Mouse (Mus musculus): Measurements from ENCODE around the gene Fancm. TPM values are rescaled to one million over a fixed set of nuclear protein-coding genes. Genes with fewer than 3 reads are reported as not detected.

Gene Fancm
- 7.8 TPM for polyA plus RNA-seq (2017; shearing (Covaris generic))

DNA sequence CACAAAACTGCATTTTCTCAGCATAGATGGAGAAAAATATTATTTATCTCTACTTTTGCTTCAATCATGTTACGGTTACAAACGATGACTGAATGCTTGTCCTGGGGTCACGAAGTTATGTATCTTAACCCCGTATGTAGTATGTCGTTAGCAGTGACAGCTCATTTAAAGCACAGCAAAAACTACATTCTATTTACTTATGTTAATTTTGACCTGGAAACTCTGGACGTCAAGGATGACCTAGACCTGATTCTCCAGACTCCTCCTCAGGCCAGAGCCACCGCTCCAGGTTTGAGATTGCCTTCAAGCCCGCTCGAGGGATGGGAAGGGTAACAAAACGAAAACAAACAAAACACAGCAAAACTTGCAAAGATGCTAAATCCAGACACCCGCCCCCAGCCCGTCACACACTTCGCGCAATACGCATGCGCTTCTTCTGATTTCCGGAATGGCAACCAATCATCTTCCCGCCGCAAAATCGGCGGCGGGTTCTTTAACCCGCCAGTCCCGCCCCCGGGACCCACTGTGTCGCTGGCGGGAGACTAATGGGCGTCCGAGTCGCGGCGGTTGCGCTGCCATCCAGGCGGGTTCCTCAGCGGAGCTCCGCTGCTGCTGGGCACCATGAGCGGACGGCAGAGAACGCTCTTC is at the start of gene Fancm:
Fancm (plus strand) TSS at position 519 of the 648 bp plus-strand sequence.

DNA sequence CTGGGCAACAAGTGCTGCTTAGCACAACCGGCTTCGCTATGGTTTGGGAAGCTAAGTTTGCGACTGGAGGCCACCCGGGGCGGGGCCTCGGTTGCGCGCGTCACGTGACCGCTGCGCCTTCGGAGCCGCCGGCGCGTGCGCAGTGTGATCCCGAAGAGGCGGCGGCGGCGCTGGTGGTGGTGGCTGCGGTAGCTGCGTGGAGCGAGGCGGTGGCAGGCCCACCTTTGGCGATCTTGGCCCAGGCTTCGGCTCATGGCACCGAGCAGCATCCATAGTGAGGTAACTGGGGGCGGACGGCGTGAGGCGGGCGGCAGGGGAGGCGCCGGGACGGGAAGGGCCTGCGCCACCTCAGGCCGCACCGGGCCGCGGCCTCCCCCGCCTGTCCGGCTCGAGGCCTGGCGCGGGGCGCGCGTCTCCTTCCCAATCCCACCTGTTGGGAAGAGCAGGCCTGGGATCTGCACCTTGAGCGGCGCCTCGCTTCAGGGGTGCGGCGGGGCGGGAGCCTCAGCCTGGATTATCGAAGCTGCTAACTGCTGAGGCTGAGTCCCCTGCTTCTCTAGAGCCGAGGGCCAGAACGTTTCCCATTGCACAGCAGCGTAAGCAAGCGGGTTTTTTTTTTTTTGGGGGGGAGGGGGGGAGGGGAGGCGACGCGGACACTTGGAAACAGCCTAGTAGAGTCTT is 39.1 kb upstream of the Fancm start, which contains the start of gene Prpf39:
Prpf39 (plus strand) TSS at position 144 of the 681 bp plus-strand sequence.

DNA sequence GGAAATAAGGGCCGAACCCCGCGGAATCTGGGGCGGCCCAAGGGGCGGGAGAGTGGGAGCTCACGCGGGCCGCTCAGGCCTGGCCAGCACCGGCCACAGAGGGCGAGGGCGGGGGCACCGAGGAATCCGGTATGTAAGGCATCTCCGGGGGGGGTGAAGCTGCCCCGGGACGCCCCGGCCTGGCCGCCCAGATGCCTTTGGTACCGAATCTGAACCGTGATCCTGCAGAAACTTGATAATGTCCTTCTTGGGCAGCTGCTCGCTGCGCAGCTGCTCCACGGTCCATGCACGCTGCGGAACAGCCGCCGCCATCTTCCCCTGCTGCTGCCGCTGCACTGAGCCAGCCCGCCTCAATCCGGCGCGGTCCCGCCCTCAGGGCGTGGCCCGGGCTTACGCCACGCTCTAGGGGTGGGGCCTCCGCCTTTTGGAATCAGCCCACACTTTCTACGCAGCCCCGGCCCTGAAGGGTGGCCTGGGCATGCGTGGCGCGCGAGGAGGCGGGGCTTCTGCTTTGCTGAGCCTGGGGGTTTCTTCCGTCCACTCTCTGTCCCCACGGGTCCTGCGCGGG is 1.7 kb upstream of the Fancm start, which contains the start of gene Fkbp3:
Fkbp3 (minus strand) TSS at position 397 of the 568 bp plus-strand sequence.

DNA sequence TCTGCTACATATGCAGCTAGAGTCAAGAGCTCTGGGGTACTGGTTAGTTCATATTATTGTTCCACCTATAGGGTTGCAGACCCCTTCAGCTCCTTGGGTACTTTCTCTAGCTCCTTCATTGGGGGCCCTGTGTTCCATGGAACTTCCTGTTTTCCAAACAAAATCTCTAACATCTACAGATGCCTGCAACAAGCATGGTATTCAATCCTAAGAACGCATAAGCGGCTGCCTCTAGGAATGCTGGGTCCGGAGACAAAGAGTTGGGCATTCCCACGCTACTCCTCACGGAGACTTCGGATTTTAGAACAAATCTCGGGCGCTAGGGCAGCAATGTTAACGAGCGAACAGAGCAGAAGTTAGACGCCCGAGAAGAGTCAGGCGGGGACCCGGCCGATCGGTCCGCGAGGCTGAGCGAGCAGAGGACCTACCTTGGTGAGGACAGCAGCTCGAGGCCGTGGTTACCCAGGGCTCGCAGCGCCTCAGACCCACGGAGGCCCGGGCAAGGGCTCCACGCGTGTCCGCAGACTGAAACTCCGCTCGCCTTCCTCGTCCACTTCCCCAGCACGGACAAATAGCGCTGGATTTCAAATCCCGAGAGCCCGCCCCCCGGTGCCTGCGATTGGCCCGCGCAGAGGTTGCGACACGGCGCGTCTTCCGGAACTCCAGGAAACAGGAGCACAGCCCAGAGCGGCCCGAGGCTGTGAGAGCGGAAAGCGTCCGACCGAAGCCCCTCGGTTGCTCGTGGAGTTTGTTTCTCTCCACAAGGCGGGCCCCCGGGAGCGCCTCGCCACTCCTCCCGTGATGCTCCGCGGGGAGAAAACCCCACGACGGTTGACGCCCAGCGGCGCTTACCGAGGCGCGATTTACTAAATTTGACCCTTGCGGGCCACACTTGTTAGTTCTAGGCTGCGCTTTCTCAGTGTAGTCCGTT is 96.9 kb downstream of the Fancm start, which contains the start of gene Mis18bp1:
Mis18bp1 (minus strand) TSS at position 584 of the 931 bp plus-strand sequence.

Other genes starting within 250 kb of the Fancm start
- not detected for gene Gm527, start 157.7 kb upstream of the Fancm start, polyA plus RNA-seq (2017; shearing (Covaris generic))
- 29.4 TPM for gene Klhl28, start 110.1 kb upstream of the Fancm start, polyA plus RNA-seq (2017; shearing (Covaris generic))
- gene Togaram1, start 109.8 kb upstream of the Fancm start, polyA plus RNA-seq (2017; shearing (Covaris generic)), result 48.6 TPM
- 132 TPM for gene Prpf39, start 39.3 kb upstream of the Fancm start, polyA plus RNA-seq (2017; shearing (Covaris generic))
- gene Fkbp3, start 1.6 kb upstream of the Fancm start, polyA plus RNA-seq (2017; shearing (Covaris generic)), result 251 TPM
- 3.4 TPM for gene Mis18bp1, start 97.0 kb downstream of the Fancm start, polyA plus RNA-seq (2017; shearing (Covaris generic))
- not detected for gene Wdr20rt, start 149.9 kb downstream of the Fancm start, polyA plus RNA-seq (2017; shearing (Covaris generic))

All from inflammation-experienced regulatory T-cells, adult 16 weeks (primary cell).